Mouse (Mus musculus) embryonic facial prominence, embryonic 15.5 days (tissue): ENCODE measurements around the gene Fignl1. TPM values are rescaled to one million over a fixed set of nuclear protein-coding genes. Genes with fewer than 3 reads are reported as not detected.

Experiments used
- ATAC-seq: fragments of 200-750 bp; cut with Nextera tagmentation; 2 replicates; pipeline ENCODE4 v1.8.0; 2017; ENCODE audit warnings: low read depth, moderate TSS enrichment; ENCODE audit not compliant: insufficient number of reproducible peaks, low FRiP score, low TSS enrichment
- H3K27ac ChIP-seq: fragments of 300-500 bp; sonication (generic); replicated peaks from 2 replicates; pipeline ENCODE4 v1.5.1; 2015; ENCODE audit warnings: mild to moderate bottlenecking, inconsistent platforms
- H3K27me3 ChIP-seq: fragments of 300-500 bp; sonication (generic); 2 replicates; pipeline ENCODE4 v1.6.1; 2015; ENCODE audit warnings: inconsistent platforms
- H3K36me3 ChIP-seq: fragments of 300-500 bp; sonication (generic); 2 replicates; pipeline ENCODE4 v1.6.1; 2015; ENCODE audit warnings: mild to moderate bottlenecking, inconsistent platforms
- H3K4me1 ChIP-seq: fragments of 300-500 bp; sonication (generic); 2 replicates; pipeline ENCODE4 v1.6.1; 2015; ENCODE audit warnings: inconsistent platforms
- H3K4me2 ChIP-seq: fragments of 300-500 bp; sonication (generic); replicated peaks from 2 replicates; pipeline ENCODE4 v1.6.1; 2015; ENCODE audit warnings: mild to moderate bottlenecking, inconsistent platforms
- H3K4me3 ChIP-seq: fragments of 300-500 bp; sonication (generic); replicated peaks from 2 replicates; pipeline ENCODE4 v1.5.1; 2015; ENCODE audit warnings: mild to moderate bottlenecking, inconsistent platforms
- H3K9ac ChIP-seq: fragments of 300-500 bp; sonication (generic); 2 replicates; pipeline ENCODE4 v1.6.1; 2015; ENCODE audit warnings: inconsistent platforms
- H3K9me3 ChIP-seq: fragments of 300-500 bp; sonication (generic); replicated peaks from 2 replicates; pipeline ENCODE4 v1.6.1; 2016; ENCODE audit warnings: inconsistent platforms
- WGBS: fragments of 180-500 bp; shearing (Covaris S2); methylation state at CpG from one replicate; pipeline ENCODE4 v1.1.7; 2015; 5-methylcytosine and 5-hydroxymethylcytosine counted together
- polyA plus RNA-seq: library from polyadenylated mRNA; unstranded; fragments of >200 nt; fragmentation: Nextera tagmentation; extraction: Ambion mirVana; gene quantifications from 2 replicates; pipeline ENCODE4 v1.2.1, GENCODE M21; 2015

The Fignl1 gene
- polyA plus RNA-seq, 1 experiment from 2014 or later = 43.1 TPM

DNA sequence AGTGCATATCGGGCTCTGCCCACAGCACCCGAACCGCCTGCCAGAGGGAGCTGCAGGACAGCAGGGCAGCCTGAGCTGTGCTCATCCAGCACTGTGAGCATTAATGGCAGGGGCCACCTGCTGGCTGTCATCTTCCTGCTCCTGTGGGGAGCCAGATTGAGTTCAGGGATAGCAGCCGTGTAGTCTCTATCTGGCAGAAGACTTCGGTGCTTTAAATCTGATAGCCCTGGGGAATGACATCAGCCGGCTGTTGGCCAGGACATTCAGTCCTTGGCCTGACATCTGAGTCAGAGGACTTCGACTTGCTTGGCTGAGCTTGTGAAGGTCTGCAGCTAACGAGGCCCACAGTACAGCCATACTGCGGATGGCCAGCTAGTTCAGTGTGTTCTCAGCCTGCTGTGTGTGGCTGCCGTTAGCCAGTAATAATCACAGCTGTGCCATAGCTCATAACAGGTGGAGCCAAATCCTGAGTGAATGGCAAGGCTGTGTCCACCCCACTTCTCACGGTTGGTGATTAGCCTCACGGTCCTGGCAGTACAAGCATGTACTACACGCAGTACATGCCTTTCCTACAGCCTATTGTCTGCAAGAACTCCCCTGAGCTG lies 35.7 kb upstream of the Fignl1 start:
- ATAC-seq = peak; percentile 88
- 41% methylated on average over 13 of the region's 13 CpGs for WGBS
- peaks cover 22% of the 10 kb centered on the region for H3K4me1 ChIP-seq
- H3K27ac ChIP-seq = peak overlapping the region; percentile 85
- no peaks in the 10 kb centered on the region for H3K9me3 ChIP-seq
- no peak overlapping the region for H3K4me2 ChIP-seq
- H3K9ac ChIP-seq = no peak overlapping the region
- H3K27me3 ChIP-seq = no peaks in the 10 kb centered on the region
- no peak overlapping the region for H3K4me3 ChIP-seq
- H3K36me3 ChIP-seq = no peaks in the 10 kb centered on the region

- Histone ChIP-seq H3K4me1 (peaks cover 33% of the 10 kb centered on the region), H3K4me2 (no peak overlapping the region), H3K27ac (no peak overlapping the region), H3K36me3 (no peaks in the 10 kb centered on the region), H3K27me3 (no peaks in the 10 kb centered on the region), H3K9me3 (no peaks in the 10 kb centered on the region), H3K4me3 (no peak overlapping the region), H3K9ac (no peak overlapping the region)
- 75% methylated on average over 4 of the region's 4 CpGs for WGBS
- ATAC-seq = no peak
Observed at GRCm38 (mm10) chr11:11841590-11841989, 32.8 kb upstream of the Fignl1 start.

- Histone ChIP-seq H3K9me3 (no peaks in the 10 kb centered on the region), H3K27ac (0 out of 2 replicates have a peak overlapping the region, but pooled peaks have one; percentile 22), H3K36me3 (no peaks in the 10 kb centered on the region), H3K4me2 (no peak overlapping the region), H3K4me3 (no peak overlapping the region), H3K9ac (no peak overlapping the region), H3K27me3 (no peaks in the 10 kb centered on the region), H3K4me1 (peaks cover 33% of the 10 kb centered on the region)
- ATAC-seq = no peak
- WGBS = 66% methylated on average over 2 of the region's 2 CpGs
Observed at GRCm38 (mm10) chr11:11840746-11841145, 32.0 kb upstream of the Fignl1 start.

DNA sequence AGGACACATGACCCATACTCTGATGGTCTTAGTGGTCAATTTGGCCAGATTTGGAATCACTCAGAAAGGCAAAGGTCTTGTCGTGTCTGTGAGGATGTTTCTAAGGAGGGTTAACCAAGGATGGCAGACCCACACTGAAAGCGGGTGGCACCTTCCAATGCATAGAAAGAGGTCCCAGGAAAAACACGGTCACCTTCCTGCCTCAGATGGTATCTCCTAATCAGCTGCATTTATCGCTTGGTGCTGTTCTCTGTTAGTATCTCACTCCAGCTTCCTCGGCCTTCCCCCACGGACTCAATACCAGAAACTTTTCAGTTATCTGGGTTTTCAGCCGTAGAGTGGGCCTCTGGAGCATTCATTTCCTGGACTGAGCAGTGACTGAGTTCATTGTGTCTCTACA lies 31.1 kb upstream of the Fignl1 start:
- Histone ChIP-seq H3K27ac (no peak overlapping the region), H3K36me3 (no peaks in the 10 kb centered on the region), H3K9me3 (no peaks in the 10 kb centered on the region), H3K4me1 (peaks cover 30% of the 10 kb centered on the region), H3K4me2 (no peak overlapping the region), H3K4me3 (no peak overlapping the region), H3K9ac (no peak overlapping the region), H3K27me3 (no peaks in the 10 kb centered on the region)
- 82% methylated on average over 7 of the region's 7 CpGs for WGBS
- no peak for ATAC-seq

- WGBS = 69% methylated on average over 5 of the region's 5 CpGs
- H3K4me2 ChIP-seq = no peak overlapping the region
- H3K4me3 ChIP-seq = no peak overlapping the region
- H3K27me3 ChIP-seq = no peaks in the 10 kb centered on the region
- no peak for ATAC-seq
- no peak overlapping the region for H3K9ac ChIP-seq
- peak overlapping the region; percentile 65 for H3K27ac ChIP-seq
- H3K4me1 ChIP-seq = peaks cover 31% of the 10 kb centered on the region
- no peaks in the 10 kb centered on the region for H3K36me3 ChIP-seq
- no peaks in the 10 kb centered on the region for H3K9me3 ChIP-seq
Observed at GRCm38 (mm10) chr11:11837384-11837783, 28.6 kb upstream of the Fignl1 start.

GRCm38 (mm10) chr11:11836713-11837370 lies 28.1 kb upstream of the Fignl1 start:
- H3K4me3 ChIP-seq = no peak overlapping the region
- H3K9ac ChIP-seq = no peak overlapping the region

DNA sequence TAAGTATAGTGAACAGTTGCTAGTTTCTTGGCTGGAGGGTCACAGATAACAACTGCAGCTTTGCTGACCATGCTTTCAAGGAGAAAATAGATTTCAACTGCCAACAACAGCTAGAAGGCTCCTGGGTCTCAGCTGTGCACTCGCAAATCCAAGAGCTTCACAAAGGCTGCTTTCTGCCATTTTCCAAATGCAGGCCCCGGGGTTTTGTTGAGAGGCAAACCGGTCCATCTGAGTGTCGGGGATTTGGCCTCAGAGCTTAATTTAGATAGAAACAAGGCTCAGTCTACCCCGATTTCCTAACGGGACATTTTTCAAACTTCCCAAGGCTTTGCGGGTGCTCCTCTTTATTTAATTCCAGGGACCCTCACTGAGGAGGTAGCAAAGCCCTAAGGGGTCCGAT lies 27.5 kb upstream of the Fignl1 start:
- H3K4me2 ChIP-seq = no peak overlapping the region
- H3K36me3 ChIP-seq = no peaks in the 10 kb centered on the region
- peak overlapping the region; percentile 65 for H3K27ac ChIP-seq
- no peak overlapping the region for H3K4me3 ChIP-seq
- 51% methylated on average over 8 of the region's 8 CpGs for WGBS
- no peak overlapping the region for H3K9ac ChIP-seq
- H3K27me3 ChIP-seq = no peaks in the 10 kb centered on the region
- H3K9me3 ChIP-seq = no peaks in the 10 kb centered on the region
- H3K4me1 ChIP-seq = peaks cover 40% of the 10 kb centered on the region
- ATAC-seq = no peak

More at GRCm38 (mm10) chr11:11836713-11837370, 28.1 kb upstream of the Fignl1 start:
- Histone ChIP-seq H3K27me3 (no peaks in the 10 kb centered on the region), H3K27ac (peak overlapping the region; percentile 65), H3K36me3 (no peaks in the 10 kb centered on the region), H3K4me1 (peaks cover 36% of the 10 kb centered on the region), H3K4me2 (no peak overlapping the region), H3K9me3 (no peaks in the 10 kb centered on the region)
- 54% methylated on average over 18 of the region's 18 CpGs for WGBS
- no peak for ATAC-seq

DNA sequence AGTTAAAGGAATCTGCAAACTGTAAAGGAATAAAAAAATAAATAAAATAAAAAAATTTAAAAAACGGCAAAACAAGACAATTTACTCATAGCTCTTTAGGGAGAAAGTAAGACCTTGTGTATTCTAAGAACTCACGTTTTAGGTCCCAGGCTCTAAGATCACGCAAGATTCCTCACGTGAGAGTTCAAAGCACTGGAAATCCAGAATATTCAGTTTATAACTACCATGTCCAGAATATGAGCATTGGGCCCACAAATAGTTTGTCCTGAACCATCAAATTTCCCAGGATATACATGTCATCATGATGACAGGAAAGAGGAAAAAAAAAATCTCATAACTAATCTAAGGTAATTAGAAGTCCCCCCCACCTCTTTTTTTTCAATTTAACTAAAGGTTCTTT lies 27.0 kb upstream of the Fignl1 start:
- whole genome bisulfite sequencing = 65% methylated on average over 4 of the region's 4 CpGs
- Histone ChIP-seq H3K27me3 (no peaks in the 10 kb centered on the region), H3K27ac (peak overlapping the region; percentile 65), H3K36me3 (no peaks in the 10 kb centered on the region), H3K4me2 (no peak overlapping the region), H3K9ac (no peak overlapping the region), H3K4me1 (peaks cover 44% of the 10 kb centered on the region), H3K9me3 (no peaks in the 10 kb centered on the region), H3K4me3 (no peak overlapping the region)
- no peak for ATAC-seq

DNA sequence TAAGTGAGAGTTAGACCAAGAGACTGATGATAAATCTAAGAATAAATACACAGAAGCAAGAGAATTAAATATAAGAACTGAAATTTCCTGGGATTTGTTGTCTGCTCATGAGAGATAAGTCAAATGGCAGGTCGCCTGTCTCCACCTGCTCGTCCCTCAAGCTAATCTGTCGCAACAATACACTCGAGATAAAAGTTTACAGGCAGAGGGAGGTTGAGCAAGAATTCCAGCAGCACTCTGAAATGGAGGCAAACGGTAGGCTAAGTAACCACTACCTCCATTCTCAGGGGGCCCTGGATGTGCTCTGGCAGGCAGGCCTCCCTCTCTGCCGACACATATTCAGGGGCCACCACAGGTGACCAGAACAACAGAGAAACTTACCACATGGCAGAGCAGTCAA lies 26.6 kb upstream of the Fignl1 start:
- WGBS = 41% methylated on average over 6 of the region's 6 CpGs

DNA sequence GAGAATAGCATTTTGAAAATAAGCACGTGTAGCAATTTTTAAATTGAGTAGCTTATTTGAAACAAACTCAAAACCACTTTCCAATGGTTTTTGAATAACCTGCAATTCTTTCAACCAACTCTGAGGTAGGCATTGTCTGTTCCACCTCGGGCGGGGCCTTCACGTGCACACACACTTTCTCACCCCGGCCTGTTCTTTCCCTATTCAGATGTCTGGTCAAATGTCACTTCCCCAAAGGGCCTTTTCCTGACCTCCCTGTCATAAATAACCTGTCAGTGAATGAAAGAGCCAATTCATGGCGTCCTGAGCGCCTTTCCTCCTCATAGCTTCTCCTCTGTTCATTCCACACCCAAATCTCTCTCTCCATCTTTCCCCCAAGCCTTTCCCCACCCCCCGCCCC lies 24.3 kb upstream of the Fignl1 start:
- ATAC-seq = no peak
- Histone ChIP-seq H3K27ac (peak overlapping the region; percentile 82), H3K9me3 (no peaks in the 10 kb centered on the region), H3K4me3 (no peak overlapping the region), H3K36me3 (no peaks in the 10 kb centered on the region), H3K9ac (no peak overlapping the region), H3K4me1 (peaks cover 57% of the 10 kb centered on the region), H3K27me3 (no peaks in the 10 kb centered on the region), H3K4me2 (no peak overlapping the region)
- 35% methylated on average over 8 of the region's 8 CpGs for WGBS

More for the DNA sequence above, 26.6 kb upstream of the Fignl1 start:
- no peaks in the 10 kb centered on the region for H3K27me3 ChIP-seq
- ATAC-seq = no peak
- H3K4me3 ChIP-seq = no peak overlapping the region
- H3K36me3 ChIP-seq = no peaks in the 10 kb centered on the region
- H3K9ac ChIP-seq = no peak overlapping the region
- peak overlapping the region; percentile 58; the same call in 1 of the 2 replicates for H3K27ac ChIP-seq
- no peak overlapping the region for H3K4me2 ChIP-seq
- H3K9me3 ChIP-seq = no peaks in the 10 kb centered on the region
- H3K4me1 ChIP-seq = peaks cover 44% of the 10 kb centered on the region

DNA sequence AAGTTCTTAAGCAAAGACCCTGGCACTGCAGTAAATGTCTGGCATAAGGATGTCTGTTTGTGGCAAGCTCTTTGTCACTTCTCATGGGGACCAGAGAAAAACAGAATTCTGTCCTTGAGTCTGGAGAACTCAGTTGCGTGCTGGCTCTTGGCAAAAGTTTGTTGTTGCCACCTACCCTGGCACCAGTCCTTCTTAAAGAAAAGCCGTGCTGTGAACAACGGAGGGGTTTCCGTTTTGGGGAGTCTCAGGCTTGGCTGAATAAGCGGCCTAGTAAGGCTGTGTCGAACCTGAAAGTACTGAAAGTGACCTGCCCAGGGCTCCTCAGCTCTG lies 24.0 kb upstream of the Fignl1 start:
- no peak overlapping the region for H3K4me3 ChIP-seq
- 39% methylated on average over 6 of the region's 6 CpGs for WGBS
- peaks cover 56% of the 10 kb centered on the region for H3K4me1 ChIP-seq
- no peak overlapping the region for H3K4me2 ChIP-seq
- H3K27ac ChIP-seq = peak overlapping the region; percentile 82
- no peaks in the 10 kb centered on the region for H3K27me3 ChIP-seq
- H3K9me3 ChIP-seq = no peaks in the 10 kb centered on the region
- H3K9ac ChIP-seq = no peak overlapping the region
- ATAC-seq = no peak
- H3K36me3 ChIP-seq = no peaks in the 10 kb centered on the region
